Mouse (Mus musculus) liver, embryonic 11.5 days (tissue): ENCODE results near the gene Xpnpep3. TPM values are rescaled to one million over a fixed set of nuclear protein-coding genes. Genes with fewer than 3 reads are reported as not detected.

Experiments used
- ATAC-seq: fragments of 200-750 bp; cut with Nextera tagmentation; replicated peaks from 2 replicates; pipeline ENCODE4 v1.8.0; 2017; ENCODE audit warnings: moderate number of reproducible peaks, mild to moderate bottlenecking, moderate TSS enrichment, moderate library complexity; ENCODE audit not compliant: low FRiP score
- DNase-seq: peaks from one replicate; pipeline ENCODE4 v3.0.0-alpha.2; 2017; ENCODE audit warnings: low spot score
- H3K27ac ChIP-seq: fragments of 300-500 bp; sonication (generic); 2 replicates; pipeline ENCODE4 v1.5.1; 2014; ENCODE audit warnings: mild to moderate bottlenecking, low read depth, low read length, control low read depth
- H3K27me3 ChIP-seq: fragments of 300-500 bp; sonication (generic); replicated peaks from 2 replicates; pipeline ENCODE4 v1.6.1; 2014; ENCODE audit warnings: low read length, mixed read lengths; ENCODE audit not compliant: control insufficient read depth, insufficient read depth
- H3K36me3 ChIP-seq: fragments of 300-500 bp; sonication (generic); 2 replicates; pipeline ENCODE4 v1.6.1; 2014; ENCODE audit warnings: mild to moderate bottlenecking, low read length, moderate library complexity, mixed read lengths; ENCODE audit not compliant: control insufficient read depth, insufficient read depth
- H3K4me1 ChIP-seq: fragments of 300-500 bp; sonication (generic); replicated peaks from 2 replicates; pipeline ENCODE4 v1.6.1; 2014; ENCODE audit warnings: low read length, mixed read lengths; ENCODE audit not compliant: control insufficient read depth, insufficient read depth
- H3K4me2 ChIP-seq: fragments of 300-500 bp; sonication (generic); 2 replicates; pipeline ENCODE4 v1.6.1; 2014; ENCODE audit warnings: mild to moderate bottlenecking, control low read depth, moderate library complexity
- H3K4me3 ChIP-seq: fragments of 300-500 bp; sonication (generic); 2 replicates; pipeline ENCODE4 v1.5.1; 2014; ENCODE audit warnings: low read depth, low read length, control low read depth
- H3K9ac ChIP-seq: fragments of 300-500 bp; sonication (generic); 2 replicates; pipeline ENCODE4 v1.6.1; 2014; ENCODE audit warnings: low read depth, low read length, control low read depth
- H3K9me3 ChIP-seq: fragments of 300-500 bp; sonication (generic); 2 replicates; pipeline ENCODE4 v1.6.1; 2016; ENCODE audit warnings: low read length, inconsistent platforms, mixed read lengths; ENCODE audit not compliant: control insufficient read depth
- WGBS: fragments of 180-500 bp; shearing (Covaris S2); extraction: QIAGEN DNeasy Blood & Tissue Kit; methylation state at CpG from one replicate; pipeline ENCODE4 v1.1.7; 2014; 5-methylcytosine and 5-hydroxymethylcytosine counted together
- polyA plus RNA-seq: library from polyadenylated mRNA; unstranded; fragments of >200 nt; fragmentation: Nextera tagmentation; extraction: Ambion mirVana; gene quantifications from 2 replicates; pipeline ENCODE4 v1.2.1, GENCODE M21; 2014

Xpnpep3 gene
- polyA plus RNA-seq, 1 experiment from 2014 or later, result 13.1 TPM

GRCm38 (mm10) chr15:81461523-81461922, 61.6 kb downstream of the Xpnpep3 start:
- 80% methylated on average over 7 of the region's 7 CpGs for WGBS
- 0 out of 2 replicates have a peak, but pooled peaks cover 3% of the 10 kb centered on the region for H3K36me3 ChIP-seq
- no peaks in the 10 kb centered on the region for H3K4me1 ChIP-seq
- no peak overlapping the region for H3K9ac ChIP-seq
- H3K27me3 ChIP-seq, result no peaks in the 10 kb centered on the region
- no peak overlapping the region for H3K4me2 ChIP-seq
- no peak overlapping the region for H3K4me3 ChIP-seq
- no peak overlapping the region for H3K27ac ChIP-seq
- 0 out of 2 replicates have a peak, but pooled peaks cover 5% of the 10 kb centered on the region for H3K9me3 ChIP-seq
- no peak for DNase-seq
- ATAC-seq, result no peak

- ATAC-seq (no peak), DNase-seq (no peak)
- Histone ChIP-seq H3K4me2 (peak overlapping the region; percentile 89), H3K27ac (peak overlapping the region; percentile 79), H3K27me3 (no peaks in the 10 kb centered on the region), H3K4me1 (peaks cover 7% of the 10 kb centered on the region), H3K36me3 (peaks cover 10% of the 10 kb centered on the region), H3K9me3 (0 out of 2 replicates have a peak, but pooled peaks cover 5% of the 10 kb centered on the region), H3K4me3 (peak overlapping the region; percentile 69), H3K9ac (peak overlapping the region; percentile 71)
- 66% methylated on average over 12 of the region's 12 CpGs for WGBS
Measured at GRCm38 (mm10) chr15:81465016-81465660, 65.2 kb downstream of the Xpnpep3 start.

- Histone ChIP-seq H3K9ac (peak within 1 kb of the TSS; percentile 75), H3K36me3 (peaks cover 14% of the 10 kb centered on the region), H3K27me3 (no peaks in the 10 kb centered on the region), H3K4me2 (peak within 1 kb of the TSS; percentile 89), H3K27ac (peak within 1 kb of the TSS; percentile 87), H3K4me3 (peak within 1 kb of the TSS; percentile 69), H3K9me3 (0 out of 2 replicates have a peak, but pooled peaks cover 5% of the 10 kb centered on the region), H3K4me1 (peaks cover 7% of the 10 kb centered on the region)
- DNase-seq (peak; percentile 100), ATAC-seq (peak; percentile 97)
- under 1% methylated on average over 61 of the region's 62 CpGs for WGBS
Measured at GRCm38 (mm10) chr15:81465901-81466737, 66.2 kb downstream of the Xpnpep3 start, which contains the start of gene Rbx1. Rbx1 (plus strand) TSS chr15:81466296.

GRCm38 (mm10) chr15:81466738-81467113, 66.8 kb downstream of the Xpnpep3 start:
- no peak for ATAC-seq
- WGBS, result under 1% methylated on average over 15 of the region's 15 CpGs
- H3K4me1 ChIP-seq, result peaks cover 7% of the 10 kb centered on the region
- H3K27me3 ChIP-seq, result no peaks in the 10 kb centered on the region
- peak overlapping the region; percentile 87 for H3K27ac ChIP-seq
- DNase-seq, result no peak
- 0 out of 2 replicates have a peak, but pooled peaks cover 5% of the 10 kb centered on the region for H3K9me3 ChIP-seq
- peak overlapping the region; percentile 69 for H3K4me3 ChIP-seq
- peak overlapping the region; percentile 89 for H3K4me2 ChIP-seq
- H3K36me3 ChIP-seq, result peaks cover 20% of the 10 kb centered on the region
- peak overlapping the region; percentile 75 for H3K9ac ChIP-seq

GRCm38 (mm10) chr15:81470735-81471134, 70.8 kb downstream of the Xpnpep3 start:
- DNase-seq, result no peak
- H3K9ac ChIP-seq, result no peak overlapping the region
- no peaks in the 10 kb centered on the region for H3K27me3 ChIP-seq
- peaks cover 41% of the 10 kb centered on the region for H3K36me3 ChIP-seq
- no peak overlapping the region for H3K4me3 ChIP-seq
- ATAC-seq, result no peak
- H3K9me3 ChIP-seq, result no peaks in the 10 kb centered on the region
- 90% methylated on average over 8 of the region's 8 CpGs for WGBS
- H3K4me2 ChIP-seq, result no peak overlapping the region
- no peak overlapping the region for H3K27ac ChIP-seq
- H3K4me1 ChIP-seq, result peaks cover 7% of the 10 kb centered on the region

- peaks cover 42% of the 10 kb centered on the region for H3K36me3 ChIP-seq
- no peak overlapping the region for H3K4me3 ChIP-seq
- H3K27ac ChIP-seq, result no peak overlapping the region
- H3K9ac ChIP-seq, result no peak overlapping the region
- peaks cover 12% of the 10 kb centered on the region for H3K4me1 ChIP-seq
- no peak for ATAC-seq
- no peaks in the 10 kb centered on the region for H3K9me3 ChIP-seq
- no peak overlapping the region for H3K4me2 ChIP-seq
- no peak for DNase-seq
- WGBS, result 85% methylated on average over 5 of the region's 5 CpGs
- no peaks in the 10 kb centered on the region for H3K27me3 ChIP-seq
Measured at GRCm38 (mm10) chr15:81472256-81472655, 72.3 kb downstream of the Xpnpep3 start.

GRCm38 (mm10) chr15:81475654-81476053, 75.7 kb downstream of the Xpnpep3 start:
- Histone ChIP-seq H3K4me2 (no peak overlapping the region), H3K4me1 (peaks cover 5% of the 10 kb centered on the region), H3K36me3 (peaks cover 34% of the 10 kb centered on the region), H3K27me3 (no peaks in the 10 kb centered on the region), H3K27ac (no peak overlapping the region), H3K9ac (no peak overlapping the region), H3K9me3 (no peaks in the 10 kb centered on the region), H3K4me3 (no peak overlapping the region)
- ATAC-seq (no peak), DNase-seq (no peak)
- WGBS, result 34% methylated on average over 3 of the region's 3 CpGs

GRCm38 (mm10) chr15:81476597-81476996, 76.7 kb downstream of the Xpnpep3 start:
- no peaks in the 10 kb centered on the region for H3K9me3 ChIP-seq
- peak overlapping the region; percentile 24 for H3K4me3 ChIP-seq
- 6% methylated on average over 2 of the region's 2 CpGs for WGBS
- H3K27ac ChIP-seq, result no peak overlapping the region
- peak overlapping the region; percentile 42 for H3K4me2 ChIP-seq
- H3K4me1 ChIP-seq, result peaks cover 5% of the 10 kb centered on the region
- no peaks in the 10 kb centered on the region for H3K27me3 ChIP-seq
- DNase-seq (no peak), ATAC-seq (peak; percentile 75)
- peak overlapping the region; percentile 32; the same call in 1 of the 2 replicates for H3K9ac ChIP-seq
- H3K36me3 ChIP-seq, result peaks cover 25% of the 10 kb centered on the region
